Mouse (Mus musculus) common myeloid progenitor, adult 5-6 weeks (primary cell): ENCODE results near the gene Map2k7. TPM values are rescaled to one million over a fixed set of nuclear protein-coding genes. Genes with fewer than 3 reads are reported as not detected.
A peak's percentile ranks its signal among the peaks of the same experiment; 100 is the strongest.

Source experiments
- ATAC-seq: replicated peaks from 2 replicates; pipeline ENCODE4 v1.8.0; 2016; ENCODE audit warnings: low read depth, mild to moderate bottlenecking, moderate TSS enrichment, inconsistent platforms; ENCODE audit not compliant: poor library complexity, severe bottlenecking
- total RNA-seq: library from RNA; stranded (forward); fragments of 200-1000, 187-1606 nt; gene quantifications from 2 replicates; pipeline ENCODE4 v1.2.3, GENCODE M21; 2017

Gene Map2k7
- total RNA-seq, 1 experiment from 2014 or later: 43.9 TPM

DNA sequence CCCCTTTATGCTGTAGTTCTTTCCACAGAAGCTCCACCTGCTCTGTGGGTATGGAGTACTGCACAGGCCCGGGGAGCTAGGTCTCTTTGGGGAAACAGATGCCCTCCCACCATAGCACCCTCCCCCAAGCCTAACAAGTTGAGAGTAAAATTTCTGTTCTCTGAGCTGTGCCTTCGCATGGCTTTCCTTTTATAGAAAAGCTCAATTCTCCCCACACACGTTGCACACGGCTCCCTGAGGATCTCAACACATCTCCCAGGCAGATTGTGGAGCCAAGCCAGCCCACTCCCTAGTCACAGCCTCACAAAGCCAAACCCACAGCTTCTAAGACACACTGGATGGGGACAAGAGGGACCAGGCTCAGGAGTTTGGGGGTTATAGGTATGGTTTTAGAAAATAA, 18.4 kb downstream of the Map2k7 start:
- no peak for ATAC-seq

DNA sequence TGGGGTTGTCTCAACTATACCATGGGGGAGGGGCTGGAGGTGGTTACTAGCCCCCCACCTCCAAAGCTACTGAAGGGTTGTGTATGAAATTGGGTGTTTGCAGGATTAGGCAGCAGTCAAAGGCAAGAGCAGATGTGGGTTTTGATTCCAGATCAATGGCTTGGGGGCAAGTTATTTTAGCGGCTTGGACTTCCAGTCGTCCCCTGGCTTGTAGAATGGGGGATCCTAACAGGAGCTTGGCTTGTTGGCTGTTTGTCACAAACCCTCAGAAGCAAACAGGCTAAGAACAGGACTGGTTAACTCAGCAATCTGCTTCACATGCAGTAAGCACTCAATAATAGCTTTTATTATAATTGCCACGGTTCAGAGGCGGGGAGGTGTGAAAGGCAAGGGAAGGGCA, 18.8 kb downstream of the Map2k7 start:
- no peak for ATAC-seq

DNA sequence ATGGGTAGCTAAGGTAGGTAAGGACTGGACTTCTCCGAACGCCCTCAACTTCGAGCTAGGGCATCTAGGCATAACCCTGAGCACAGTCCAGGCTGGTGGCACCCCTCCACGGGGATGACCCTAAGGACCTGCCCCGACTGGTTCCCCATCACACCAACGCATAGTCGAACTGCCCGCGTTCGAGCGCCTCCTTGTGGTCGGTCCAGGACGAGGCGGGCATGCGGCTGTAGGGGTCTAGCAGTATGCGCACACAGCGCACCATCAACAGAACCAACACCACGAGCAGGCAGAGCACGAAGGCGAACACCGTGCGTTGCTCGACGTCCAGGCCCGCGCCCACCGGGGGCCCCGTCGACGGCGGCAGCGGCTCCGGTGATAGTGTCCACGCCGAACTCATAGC, 19.7 kb downstream of the Map2k7 start:
- ATAC-seq: peak; percentile 69

DNA sequence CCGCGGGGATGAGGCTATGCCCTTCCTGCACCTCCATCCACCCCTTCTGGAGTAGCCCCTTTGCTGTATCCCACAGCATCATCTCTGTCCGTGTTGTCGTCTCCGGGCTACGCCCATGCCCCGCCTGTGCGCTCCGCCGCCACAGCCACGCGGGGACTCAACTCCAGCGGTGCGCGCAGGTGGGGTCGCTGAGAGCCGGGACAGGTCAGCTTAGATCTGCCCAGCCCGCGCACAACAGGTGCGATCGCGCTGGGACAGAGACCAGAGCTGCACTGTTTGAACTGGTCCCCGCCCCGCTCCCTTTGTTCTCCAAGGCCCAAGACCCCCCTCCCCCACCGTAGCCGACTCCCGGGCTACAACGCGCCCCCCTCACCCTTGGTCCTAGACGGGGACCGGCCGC, 20.1 kb downstream of the Map2k7 start:
- ATAC-seq: 0 out of 2 replicates have a peak, but pooled peaks have one; percentile 10

DNA sequence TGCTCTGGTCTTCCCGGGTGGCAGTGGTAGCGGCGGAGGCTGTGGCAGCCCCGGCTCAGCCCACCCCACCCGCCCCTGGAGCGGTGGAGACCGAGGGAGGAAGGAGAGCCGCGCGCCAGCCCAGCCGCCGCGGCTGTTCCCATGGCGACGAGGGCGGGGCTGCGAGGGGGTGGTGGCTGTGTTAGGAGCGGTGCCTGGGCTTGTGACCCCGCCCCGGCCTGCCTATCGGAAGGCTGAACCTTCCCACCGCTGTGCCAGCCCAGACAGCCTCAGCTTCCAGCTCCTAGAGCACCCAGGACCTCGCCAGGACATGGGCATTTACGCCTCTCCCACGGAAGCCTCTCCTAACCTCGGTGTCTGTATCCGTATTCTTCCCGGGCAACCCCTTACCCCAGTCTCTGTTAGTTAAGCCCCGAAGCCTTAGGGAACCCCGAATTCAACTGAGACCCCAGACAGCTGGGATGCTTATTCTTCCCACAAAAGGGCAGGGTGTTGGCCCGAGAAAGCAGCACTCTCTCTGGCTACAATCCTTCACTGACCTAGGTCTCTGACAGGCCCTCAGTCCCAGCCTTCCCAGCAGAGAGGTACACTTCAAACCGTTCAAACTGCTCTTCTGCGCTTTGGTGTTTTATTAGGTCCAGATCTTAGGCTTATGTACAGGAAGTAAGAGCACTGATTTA, 20.7 kb downstream of the Map2k7 start, which contains the start of gene Ctxn1:
Gene Ctxn1, minus strand, starts transcription at position 150 of the 680 bp plus-strand sequence.
- peak; percentile 92 for ATAC-seq

DNA sequence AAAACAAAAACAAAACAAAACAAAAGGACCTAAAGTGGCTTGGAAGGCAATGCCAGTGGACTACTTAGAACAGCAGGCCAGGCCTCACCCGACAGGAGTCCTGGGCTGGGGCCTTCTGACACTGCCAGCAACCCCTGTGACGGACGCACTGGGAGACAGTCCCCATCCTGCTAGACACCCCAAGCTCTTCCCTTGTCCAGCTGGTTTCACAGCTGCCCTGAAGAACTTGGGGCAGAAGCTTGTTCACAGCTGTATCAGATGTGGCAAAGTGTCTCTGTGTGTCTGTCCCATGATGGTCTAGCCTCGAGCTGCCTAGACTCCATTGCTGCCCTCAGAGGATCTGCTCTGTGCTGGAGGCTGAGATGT, 21.2 kb downstream of the Map2k7 start:
- ATAC-seq: no peak

DNA sequence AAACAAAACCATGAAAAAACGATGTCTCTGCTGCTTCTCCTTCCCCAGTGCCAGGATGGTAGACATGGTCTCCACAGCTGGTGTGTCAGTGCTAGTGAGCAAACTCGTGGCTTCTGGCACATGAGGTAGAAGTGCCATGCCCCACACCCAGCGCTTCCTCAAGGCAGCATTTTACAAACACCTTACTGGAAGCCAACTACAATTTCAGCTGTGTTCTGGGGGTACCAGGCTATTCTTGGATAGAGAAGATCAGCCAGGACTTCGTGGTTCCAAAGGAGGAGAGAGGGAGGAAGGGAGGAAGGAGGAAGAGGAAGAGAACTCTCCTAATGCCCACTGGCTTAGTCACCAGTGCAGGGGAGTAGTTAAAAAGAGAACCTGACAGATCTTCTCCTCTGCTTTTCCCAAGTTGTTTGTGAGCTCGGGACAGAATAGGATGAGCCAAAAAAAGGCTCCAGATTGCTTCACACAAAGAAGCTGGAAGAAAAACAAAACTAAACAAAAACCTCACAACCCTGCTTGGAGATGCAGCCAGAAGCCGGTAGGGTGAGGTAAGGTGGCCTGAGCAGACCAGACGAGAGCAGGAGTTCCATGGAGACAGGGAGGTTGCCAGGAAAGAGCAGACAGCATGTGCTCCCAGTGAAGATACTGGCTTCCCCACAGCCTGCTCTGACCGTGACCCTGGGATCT, 24.7 kb downstream of the Map2k7 start:
- ATAC-seq: no peak

DNA sequence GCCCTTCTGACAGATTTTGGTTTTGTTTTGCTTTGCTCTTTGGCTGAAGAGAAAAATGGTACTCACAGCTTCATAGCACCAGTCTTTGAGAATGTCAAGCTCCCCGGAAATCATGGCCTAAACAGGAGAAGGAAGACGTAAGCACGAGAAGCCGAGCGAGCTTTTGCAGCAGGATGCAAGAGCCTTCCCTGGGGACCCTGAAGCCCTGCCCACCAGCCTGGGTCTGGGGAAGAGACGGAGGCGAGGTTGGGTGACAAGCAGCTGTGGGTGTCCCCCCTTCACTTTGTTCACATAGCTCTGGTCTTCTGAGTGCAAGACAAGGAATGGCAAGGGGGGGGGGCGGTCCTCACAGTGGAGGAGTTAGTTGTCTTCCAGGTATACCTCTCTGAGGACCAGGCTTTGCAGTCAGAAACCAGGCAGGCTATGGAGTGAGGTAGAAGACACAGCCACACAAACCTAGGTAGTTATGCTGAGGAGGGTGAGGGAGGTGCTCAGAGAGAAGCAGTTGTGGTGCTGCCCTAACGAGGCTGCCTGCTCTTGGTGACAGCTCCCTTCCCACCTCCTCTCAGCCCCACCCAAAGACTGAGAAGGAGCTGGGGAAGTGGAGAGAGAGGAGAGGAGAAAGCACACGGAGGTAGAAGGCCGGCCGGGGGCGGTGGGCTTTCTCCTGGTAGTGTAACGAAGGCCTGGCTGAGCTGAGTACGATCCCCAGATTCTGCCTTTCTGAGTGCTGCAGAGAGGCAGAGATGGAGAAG, 26.8 kb downstream of the Map2k7 start:
- ATAC-seq: no peak

DNA sequence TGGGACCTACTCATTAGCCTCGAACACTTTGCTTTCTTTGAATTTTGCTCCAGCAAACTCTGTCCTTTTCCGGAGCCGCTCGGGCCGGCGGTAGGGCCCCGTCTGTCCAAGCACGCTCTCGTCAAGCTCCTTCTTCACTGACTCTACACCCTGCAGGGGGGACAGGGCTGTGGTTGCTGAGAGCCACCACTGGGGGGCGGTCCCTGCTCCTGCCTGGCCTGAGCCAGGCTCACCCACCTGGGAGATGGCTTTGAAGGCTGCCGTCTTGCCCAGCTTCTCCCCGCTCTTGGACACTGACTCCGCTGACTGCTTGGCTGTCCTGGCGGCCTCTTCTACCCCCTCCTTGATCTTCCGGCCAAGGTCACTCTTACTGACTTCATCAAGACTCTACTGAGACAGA, 29.1 kb downstream of the Map2k7 start:
- peak; percentile 87 for ATAC-seq

DNA sequence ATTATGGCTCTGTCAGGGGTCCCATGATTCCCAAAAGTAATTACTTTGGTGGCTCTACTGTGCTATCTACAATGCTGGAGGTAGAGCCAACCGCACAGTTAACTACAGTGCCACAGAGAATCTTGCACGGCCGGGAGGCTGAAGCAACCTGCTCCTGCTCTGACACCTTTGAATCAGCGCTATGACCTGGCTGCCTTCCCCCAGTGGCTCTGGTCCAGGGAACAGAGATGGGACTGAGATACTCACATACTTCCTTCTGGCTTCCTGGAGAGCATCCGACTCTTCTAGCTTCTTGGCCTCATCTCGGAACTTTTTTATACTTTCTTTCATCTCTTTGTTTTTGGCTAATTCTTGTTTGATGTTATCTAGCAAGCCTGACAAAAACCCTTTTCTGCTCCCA, 31.1 kb downstream of the Map2k7 start:
- ATAC-seq: no peak

DNA sequence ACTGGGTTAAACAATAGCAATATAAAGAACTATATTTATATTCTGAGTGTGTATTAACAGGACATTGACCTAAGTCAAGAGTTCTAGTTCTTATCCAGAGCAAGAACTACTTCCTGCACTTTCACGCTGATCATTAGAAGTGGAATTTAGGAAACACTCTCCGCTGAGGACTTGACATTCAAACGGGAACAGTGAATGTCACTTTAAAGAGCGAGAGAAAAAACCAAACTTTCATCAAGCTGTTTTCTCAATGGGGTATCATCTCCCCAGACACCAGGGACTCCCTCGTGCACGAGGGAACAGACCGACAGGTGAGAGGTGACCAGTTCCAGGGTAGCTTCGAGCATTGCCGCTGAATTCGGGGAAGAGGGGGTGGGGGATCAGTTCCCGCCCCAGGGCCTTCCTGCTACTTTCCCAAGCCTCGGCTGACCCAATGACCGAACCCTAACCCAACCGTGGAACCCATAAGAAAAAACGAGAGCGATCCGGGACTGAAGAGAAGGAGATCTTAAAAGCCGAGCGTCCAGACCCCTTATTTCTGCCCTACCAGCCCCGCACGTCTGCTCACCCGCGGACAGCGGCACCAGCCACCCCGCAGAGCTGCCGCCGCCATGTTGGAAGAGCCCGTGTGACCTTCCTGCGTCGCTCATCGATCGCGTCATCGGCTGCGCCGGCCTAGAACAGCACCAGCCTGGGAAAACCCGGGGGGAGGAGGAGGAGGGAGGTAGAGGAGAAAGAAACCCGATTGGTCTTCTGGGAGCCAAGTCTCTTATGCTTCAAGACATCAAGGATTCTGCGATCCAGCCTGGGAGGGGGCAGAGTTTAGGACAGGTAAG, 37.0 kb downstream of the Map2k7 start, which contains the start of gene Timm44:
Gene Timm44, minus strand, starts transcription at position 639 of the 836 bp plus-strand sequence.
- peak; percentile 100 for ATAC-seq

DNA sequence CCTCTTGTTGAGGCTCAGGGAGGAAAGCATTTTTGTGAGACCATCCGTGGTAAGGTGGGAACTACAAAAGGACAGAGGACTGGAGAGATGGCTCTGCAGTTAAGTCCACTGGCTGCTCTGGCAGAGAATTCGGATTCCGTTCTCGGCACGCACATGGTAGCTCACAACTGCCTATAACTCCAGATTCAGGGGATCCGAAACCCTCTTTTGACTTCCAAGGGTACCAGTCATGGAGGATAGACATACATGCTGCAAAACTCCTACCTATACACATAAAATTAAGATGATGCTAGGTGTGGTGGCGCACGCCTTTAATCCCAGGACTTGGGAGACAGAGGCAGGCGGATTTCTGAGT, 37.5 kb downstream of the Map2k7 start:
- no peak; the same call in 1 of the 2 replicates for ATAC-seq

DNA sequence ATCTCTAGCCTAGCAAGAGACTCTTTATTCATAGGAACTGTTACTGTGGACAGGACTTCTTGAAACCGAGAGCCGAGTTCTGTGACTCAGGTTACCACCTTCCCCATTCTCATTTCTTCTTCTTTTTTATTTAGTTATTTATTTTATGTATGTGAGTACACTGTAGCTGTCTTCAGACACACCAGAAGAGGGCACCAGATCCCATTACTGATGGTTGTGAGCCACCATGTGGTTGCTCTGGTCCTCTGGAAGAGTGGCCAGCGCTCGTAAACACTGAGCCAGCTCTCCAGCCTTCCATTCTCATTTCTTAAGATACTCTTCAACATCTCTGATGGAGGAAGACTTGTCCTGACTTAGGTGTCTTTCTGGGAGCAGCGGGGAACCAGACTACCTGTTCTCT, 54.2 kb downstream of the Map2k7 start:
- no peak for ATAC-seq

Other genes with a start within 250 kb of the Map2k7 start
- not detected in 2 replicates for gene Cd209f, start 132.9 kb upstream of the Map2k7 start, total RNA-seq
- not detected in 2 replicates for gene Cd209g, start 104.6 kb upstream of the Map2k7 start, total RNA-seq
- gene Evi5l, start 72.2 kb upstream of the Map2k7 start, total RNA-seq: 11.1 and 12.1 TPM in 2 replicates
- gene Prr36, start 21.3 kb upstream of the Map2k7 start, total RNA-seq: 0.15 and 0.18 TPM in 2 replicates
- not detected in 2 replicates for gene Lrrc8e, start 11.9 kb upstream of the Map2k7 start, total RNA-seq
- 0.10 TPM in 1 of 2 replicates, not detected in the other for gene Gm49320, start 125 bp downstream of the Map2k7 start, total RNA-seq
- gene Tgfbr3l, start 9.5 kb downstream of the Map2k7 start, total RNA-seq: 1.5 TPM in 1 of 2 replicates, not detected in the other
- gene Snapc2, start 14.3 kb downstream of the Map2k7 start, total RNA-seq: 15.0 and 15.3 TPM in 2 replicates
- gene Ctxn1, start 20.5 kb downstream of the Map2k7 start, total RNA-seq: 2.1 and 4.9 TPM in 2 replicates
- gene Timm44, start 37.2 kb downstream of the Map2k7 start, total RNA-seq: 135 and 169 TPM in 2 replicates
- 9.4 and 16.7 TPM in 2 replicates for gene Ccl25, start 86.5 kb downstream of the Map2k7 start, total RNA-seq
- 93.7 and 124 TPM in 2 replicates for gene Elavl1, start 86.7 kb downstream of the Map2k7 start, total RNA-seq